11 mouse cellular contexts compared by ENCODE assay signal in the genomic region with DNA sequence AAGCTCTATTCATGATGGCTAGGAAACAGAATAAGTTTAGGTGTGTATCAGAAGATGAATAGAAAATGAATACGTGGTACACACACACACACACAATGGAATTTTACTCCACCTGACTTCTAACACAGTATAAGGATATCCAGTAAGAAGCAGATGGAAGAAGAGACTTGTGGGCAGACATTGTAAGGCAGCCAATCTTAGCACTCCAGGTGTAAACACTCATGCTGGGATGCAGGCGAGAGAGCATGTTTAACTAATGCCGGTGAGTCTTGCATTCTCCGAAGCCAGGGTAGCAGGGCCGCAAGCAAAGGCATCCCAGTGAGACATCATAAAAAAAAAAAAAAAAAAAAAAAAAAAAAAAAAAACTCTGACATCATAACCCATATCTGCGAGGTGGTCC.
"Had no signal": no experiment of that assay in that cellular context is flagged by ENCODE, and none has a peak within 500 bp of the region (broad histone marks: within the 10 kb centered on the region; RNA-seq: fewer than 3 reads in every experiment).

No protein-coding gene starts in this region.

- DNase-seq: retina, postnatal 1 day; right cerebral cortex, adult 18-20 months; right cerebral cortex, postnatal 14 days; right cerebral cortex, postnatal 4 days; spleen, adult 18-20 months; thymus, adult 18-20 months; thymus, adult 2 months; thymus, postnatal 14 days; thymus, postnatal 25 days; thymus, postnatal 36 days; thymus, postnatal 4 days had no signal
